Mouse (Mus musculus): ENCODE measurements around the gene Plcd1. TPM values are rescaled to one million over a fixed set of nuclear protein-coding genes. Genes with fewer than 3 reads are reported as not detected.

Gene Plcd1
- polyA plus RNA-seq, 1 experiment from 2014 or later, result 31.9 TPM

DNA sequence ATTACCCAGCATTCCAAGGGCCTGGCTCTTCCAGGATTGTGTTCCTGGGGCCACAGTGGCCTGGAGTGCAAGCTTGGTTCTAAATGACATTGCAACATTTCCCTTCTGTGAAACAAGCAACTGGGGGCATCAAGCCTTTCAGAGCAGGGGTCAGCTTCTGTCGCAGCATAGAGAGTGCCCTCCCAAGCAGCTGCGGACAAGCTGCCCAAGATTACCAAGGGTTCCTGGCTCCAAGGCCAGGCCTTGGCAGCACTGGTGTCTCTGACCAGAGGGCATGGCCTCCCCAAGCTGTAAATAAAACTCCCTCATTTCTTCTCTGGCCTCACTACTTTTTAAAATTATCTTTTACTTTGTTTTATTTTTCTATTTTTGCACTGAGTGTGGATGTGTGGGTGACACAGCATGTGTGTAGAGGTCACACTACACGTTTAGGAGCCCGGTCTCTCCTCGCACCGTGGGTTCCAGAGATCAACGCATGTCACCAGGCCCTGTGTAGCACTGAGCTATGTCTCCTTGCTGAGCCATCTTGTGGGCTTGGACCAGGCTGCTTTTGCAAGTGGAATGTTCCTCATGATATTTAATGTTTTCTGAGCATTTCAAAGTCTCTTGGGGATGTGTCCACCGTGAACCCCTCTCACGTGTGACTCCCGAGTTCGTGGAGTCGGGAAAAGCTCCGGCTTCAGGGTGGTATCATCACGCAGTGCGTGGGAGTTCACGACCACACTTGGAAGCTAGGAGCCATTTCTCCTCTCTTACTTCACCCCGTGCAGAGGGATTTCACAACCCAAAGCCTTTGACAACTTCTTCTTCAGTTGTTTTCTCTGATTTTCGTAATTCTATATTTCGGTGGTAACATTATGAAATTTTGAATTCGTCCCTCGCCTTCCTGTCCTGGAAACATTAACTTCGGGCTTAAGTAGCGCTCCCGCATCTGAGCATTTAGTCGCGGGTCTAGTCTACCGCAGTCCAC, 64.8 kb downstream of the Plcd1 start:
- H3K9ac ChIP-seq (replicated peaks), result no peak overlapping the region
- H3K36me3 ChIP-seq, result 0 out of 2 replicates have a peak, but pooled peaks cover 3% of the 10 kb centered on the region
- ATAC-seq (ENCODE audit: low FRiP score, low read depth), result no peak
- 94% methylated on average over 27 of the region's 27 CpGs for WGBS
- H3K4me1 ChIP-seq, result peaks cover 20% of the 10 kb centered on the region
- no peak overlapping the region for H3K27ac ChIP-seq (replicated peaks)
- no peaks in the 10 kb centered on the region for H3K9me3 ChIP-seq
- no peak overlapping the region for H3K4me2 ChIP-seq (replicated peaks)
- no peak overlapping the region for H3K4me3 ChIP-seq
- peaks cover 7% of the 10 kb centered on the region; the same call in 1 of the 2 replicates for H3K27me3 ChIP-seq

DNA sequence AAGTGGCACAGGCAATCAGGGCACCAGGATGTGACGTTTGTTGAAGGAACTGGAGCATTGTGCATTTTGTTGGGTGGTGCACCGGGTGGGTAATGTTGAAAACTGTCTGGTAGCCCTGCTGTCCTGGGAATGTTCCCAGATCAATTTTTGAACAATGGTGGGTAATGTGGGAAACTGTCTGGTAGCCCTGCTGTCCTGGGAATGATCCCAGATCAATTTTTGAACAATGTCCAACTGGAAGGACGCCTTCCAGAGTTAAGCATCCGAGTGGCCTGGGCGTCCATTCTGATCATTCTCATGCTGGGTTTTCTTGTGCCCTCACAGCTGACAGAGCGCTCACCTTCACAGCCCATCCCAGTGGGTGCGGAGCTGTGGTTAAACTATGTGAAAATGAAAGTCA, 66.0 kb downstream of the Plcd1 start:
- H3K27ac ChIP-seq (replicated peaks), result no peak overlapping the region
- no peaks in the 10 kb centered on the region for H3K27me3 ChIP-seq
- WGBS, result 93% methylated on average over 7 of the region's 7 CpGs
- ATAC-seq (ENCODE audit: low FRiP score, low read depth), result no peak
- H3K9ac ChIP-seq (replicated peaks), result no peak overlapping the region
- H3K9me3 ChIP-seq, result no peaks in the 10 kb centered on the region
- H3K36me3 ChIP-seq, result 0 out of 2 replicates have a peak, but pooled peaks cover 3% of the 10 kb centered on the region
- H3K4me1 ChIP-seq, result peaks cover 8% of the 10 kb centered on the region
- no peak overlapping the region for H3K4me2 ChIP-seq (replicated peaks)
- no peak overlapping the region for H3K4me3 ChIP-seq

DNA sequence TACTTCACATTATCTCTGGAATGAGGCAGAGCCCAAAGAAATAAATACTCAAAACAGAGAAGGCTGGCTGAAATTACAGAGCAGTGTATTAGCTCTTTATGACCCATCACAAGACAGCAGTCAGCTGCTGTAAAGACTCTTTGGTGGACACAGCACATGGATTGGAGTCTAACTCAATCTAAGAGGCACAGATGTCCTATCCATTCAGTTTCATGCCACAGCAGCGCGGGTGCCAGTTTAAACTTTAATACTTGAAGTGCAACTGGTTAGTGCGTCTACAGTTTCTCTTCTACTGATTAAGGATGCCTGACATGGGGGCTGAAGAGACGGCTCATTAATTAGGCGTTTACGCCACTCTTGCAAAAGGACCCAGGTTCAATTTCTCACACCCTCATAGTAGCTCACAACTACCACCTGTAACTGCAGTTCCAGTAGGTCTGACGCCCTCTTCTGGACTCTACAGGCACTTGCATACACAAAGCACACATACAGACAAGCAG, 67.4 kb downstream of the Plcd1 start:
- Histone ChIP-seq H3K4me2 (replicated peaks) (no peak overlapping the region), H3K4me1 (no peaks in the 10 kb centered on the region), H3K27me3 (no peaks in the 10 kb centered on the region), H3K4me3 (no peak overlapping the region), H3K9ac (replicated peaks) (no peak overlapping the region), H3K9me3 (no peaks in the 10 kb centered on the region), H3K27ac (replicated peaks) (no peak overlapping the region), H3K36me3 (no peaks in the 10 kb centered on the region)
- WGBS, result 91% methylated on average over 7 of the region's 7 CpGs
- no peak for ATAC-seq (ENCODE audit: low FRiP score, low read depth)

DNA sequence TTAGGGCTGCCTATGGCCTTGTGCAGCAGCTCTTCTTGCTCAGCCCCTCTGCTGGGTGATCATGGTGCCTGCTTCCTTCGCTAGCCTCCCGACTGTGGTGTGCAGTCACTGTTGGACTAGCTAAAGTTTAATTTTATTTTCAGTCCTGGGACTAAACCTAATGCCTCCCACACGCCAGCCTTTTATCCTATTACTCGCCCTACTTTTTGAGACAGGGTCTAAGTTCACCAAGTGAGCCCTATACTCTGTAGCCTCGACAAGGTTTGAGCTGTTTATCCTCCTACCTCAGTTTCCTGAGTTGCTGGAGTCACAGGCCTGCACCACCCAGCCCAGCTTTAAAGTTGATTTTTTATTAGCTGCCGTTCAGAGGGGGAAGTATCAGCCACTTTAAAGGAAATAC, 68.0 kb downstream of the Plcd1 start:
- no peak overlapping the region for H3K4me2 ChIP-seq (replicated peaks)
- no peak overlapping the region for H3K4me3 ChIP-seq
- H3K4me1 ChIP-seq, result no peaks in the 10 kb centered on the region
- no peaks in the 10 kb centered on the region for H3K36me3 ChIP-seq
- no peaks in the 10 kb centered on the region for H3K9me3 ChIP-seq
- no peaks in the 10 kb centered on the region for H3K27me3 ChIP-seq
- no peak for ATAC-seq (ENCODE audit: low FRiP score, low read depth)
- H3K9ac ChIP-seq (replicated peaks), result no peak overlapping the region
- no peak overlapping the region for H3K27ac ChIP-seq (replicated peaks)
- WGBS, result 79% methylated on average over 6 of the region's 6 CpGs

DNA sequence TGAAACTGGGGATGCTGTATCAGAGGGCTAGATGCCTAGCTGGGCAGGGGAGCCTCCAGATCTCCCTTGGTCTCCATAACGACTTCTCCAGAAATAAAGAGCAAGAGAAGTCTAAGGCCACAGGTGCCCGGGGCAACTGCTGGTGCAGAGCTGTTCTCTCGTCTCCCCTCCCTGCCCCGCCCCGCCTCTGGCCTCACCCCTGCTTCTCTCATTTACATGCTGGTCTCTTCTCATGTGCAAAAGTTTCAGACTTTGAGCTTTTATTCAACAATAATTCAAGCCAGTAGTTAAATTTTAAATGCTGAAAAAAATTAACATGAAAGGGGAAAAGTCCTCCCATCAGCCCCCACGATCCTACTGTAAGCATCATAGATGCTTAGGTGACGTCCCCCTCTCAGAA, 71.6 kb downstream of the Plcd1 start:
- 73% methylated on average over 7 of the region's 7 CpGs for WGBS
- Histone ChIP-seq H3K4me2 (replicated peaks) (no peak overlapping the region), H3K27ac (replicated peaks) (no peak overlapping the region), H3K4me1 (no peaks in the 10 kb centered on the region), H3K36me3 (peaks cover 6% of the 10 kb centered on the region; the same call in 1 of the 2 replicates), H3K9ac (replicated peaks) (no peak overlapping the region), H3K4me3 (no peak overlapping the region), H3K9me3 (no peaks in the 10 kb centered on the region), H3K27me3 (no peaks in the 10 kb centered on the region)
- no peak for ATAC-seq (ENCODE audit: low FRiP score, low read depth)

Small RNA genes lying within 50 kb of the gene (microRNA-seq; reads per million reads assigned to microRNA genes)
- gene Mir26a-1, result 6.0 reads per million, percentile 21 among the genes with 10 or more reads in this experiment

Other genes starting within 250 kb of the Plcd1 start
- gene Ctdspl, start 167.0 kb downstream of the Plcd1 start, polyA plus RNA-seq (2016; fragmentation: Nextera tagmentation; extraction: Ambion mirVana), result 5.2 and 6.3 TPM in 2 replicates
- 6.3 and 9.1 TPM in 2 replicates for gene Vill, start 40.7 kb downstream of the Plcd1 start, polyA plus RNA-seq (2016; fragmentation: Nextera tagmentation; extraction: Ambion mirVana)
- gene Dlec1, start 9.0 kb upstream of the Plcd1 start, polyA plus RNA-seq (2016; fragmentation: Nextera tagmentation; extraction: Ambion mirVana), result 0.56 and 1.1 TPM in 2 replicates
- gene Acaa1b, start 63.6 kb upstream of the Plcd1 start, polyA plus RNA-seq (2016; fragmentation: Nextera tagmentation; extraction: Ambion mirVana), result 0.54 and 1.9 TPM in 2 replicates
- gene Gm47289, start 65.7 kb upstream of the Plcd1 start, polyA plus RNA-seq (2016; fragmentation: Nextera tagmentation; extraction: Ambion mirVana), result not detected in 2 replicates
- not detected in 2 replicates for gene Slc22a13, start 115.6 kb upstream of the Plcd1 start, polyA plus RNA-seq (2016; fragmentation: Nextera tagmentation; extraction: Ambion mirVana)
- 20.9 and 24.1 TPM in 2 replicates for gene Oxsr1, start 228.9 kb upstream of the Plcd1 start, polyA plus RNA-seq (2016; fragmentation: Nextera tagmentation; extraction: Ambion mirVana)
- 79.1 and 82.2 TPM in 2 replicates for gene Acaa1a, start 246.2 kb upstream of the Plcd1 start, polyA plus RNA-seq (2016; fragmentation: Nextera tagmentation; extraction: Ambion mirVana)
- gene Myd88, start 247.9 kb upstream of the Plcd1 start, polyA plus RNA-seq (2016; fragmentation: Nextera tagmentation; extraction: Ambion mirVana), result 5.7 and 6.2 TPM in 2 replicates